Mouse (Mus musculus) lung, postnatal 0 days (tissue): ENCODE data around the gene Ackr1. TPM values are rescaled to one million over a fixed set of nuclear protein-coding genes. Genes with fewer than 3 reads are reported as not detected.
"Not testable (repeated sequence)": the region's sequence is repeated elsewhere in the genome, so short reads cannot be mapped to it uniquely, and the experiment has no call there.

ENCODE experiments used
- ATAC-seq: fragments of 200-750 bp; cut with Nextera tagmentation; 2 replicates; pipeline ENCODE4 v1.8.0; 2017; ENCODE audit warnings: moderate library complexity
- DNase-seq: peaks from one replicate; pipeline ENCODE4 v3.0.0-alpha.2; 2016; ENCODE audit warnings: low spot score
- H3K27ac ChIP-seq: fragments of 300-500 bp; sonication (generic); 2 replicates; pipeline ENCODE4 v1.5.1; 2014; ENCODE audit warnings: antibody characterized with exemption, mild to moderate bottlenecking, low read length, mixed read lengths
- H3K27me3 ChIP-seq: fragments of 300-500 bp; sonication (generic); replicated peaks from 2 replicates; pipeline ENCODE4 v1.6.1; 2014; ENCODE audit warnings: low read length, mixed read lengths; ENCODE audit not compliant: insufficient read depth
- H3K36me3 ChIP-seq: fragments of 300-500 bp; sonication (generic); 2 replicates; pipeline ENCODE4 v1.6.1; 2014; ENCODE audit warnings: low read length, mixed read lengths; ENCODE audit not compliant: insufficient read depth
- H3K4me1 ChIP-seq: fragments of 300-500 bp; sonication (generic); 2 replicates; pipeline ENCODE4 v1.6.1; 2014; ENCODE audit warnings: antibody characterized with exemption, low read depth, low read length, mixed read lengths; ENCODE audit not compliant: insufficient read depth
- H3K4me2 ChIP-seq: fragments of 300-500 bp; sonication (generic); replicated peaks from 2 replicates; pipeline ENCODE4 v1.6.1; 2014; ENCODE audit warnings: low read depth, mild to moderate bottlenecking, low read length, moderate library complexity, mixed read lengths
- H3K4me3 ChIP-seq: fragments of 300-500 bp; sonication (generic); 2 replicates; pipeline ENCODE4 v1.5.1; 2014; ENCODE audit warnings: low read depth, low read length
- H3K9ac ChIP-seq: fragments of 300-500 bp; sonication (generic); replicated peaks from 2 replicates; pipeline ENCODE4 v1.6.1; 2014; ENCODE audit warnings: low read depth, mild to moderate bottlenecking
- H3K9me3 ChIP-seq: fragments of 300-500 bp; sonication (generic); 2 replicates; pipeline ENCODE4 v1.6.1; 2016; ENCODE audit warnings: low read length, mixed read lengths
- CTCF ChIP-seq: IDR thresholded peaks from 2 replicates; pipeline ENCODE4 v1.5.1; 2016; ENCODE audit warnings: antibody characterized with exemption, mild to moderate bottlenecking
- EP300 ChIP-seq: IDR thresholded peaks from 2 replicates; pipeline ENCODE4 v1.6.1; 2016; ENCODE audit warnings: antibody characterized with exemption, mild to moderate bottlenecking, control low read depth
- WGBS: fragments of 180-500 bp; shearing (Covaris S2); extraction: QIAGEN DNeasy Blood & Tissue Kit; methylation state at CpG from one replicate; pipeline ENCODE4 v1.1.7; 2014; 5-methylcytosine and 5-hydroxymethylcytosine counted together
- polyA plus RNA-seq: library from polyadenylated mRNA; unstranded; fragments of >200 nt; fragmentation: Nextera tagmentation; extraction: Ambion mirVana; gene quantifications from 2 replicates; pipeline ENCODE4 v1.2.1, GENCODE M21; 2015

Gene Ackr1
- polyA plus RNA-seq, 1 experiment from 2014 or later = 0.70 TPM

DNA sequence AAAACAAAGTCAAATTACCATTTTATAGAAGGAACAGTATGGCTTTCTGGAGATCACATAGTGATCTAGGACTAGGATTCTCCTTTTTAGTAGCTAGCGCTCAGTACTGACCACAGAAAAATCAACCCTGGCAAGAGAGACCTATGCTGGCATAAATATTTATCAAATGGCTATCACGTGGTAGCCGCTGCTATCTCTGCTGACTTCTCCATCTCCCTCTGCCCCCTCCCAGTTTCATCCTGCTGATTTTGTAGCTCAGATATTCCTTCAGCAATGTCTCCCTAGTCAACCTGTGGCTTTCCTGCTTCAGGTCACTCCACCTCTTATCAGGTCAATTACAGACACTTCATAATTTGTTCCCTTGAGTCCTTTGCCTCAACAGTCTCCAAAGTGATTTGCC, 17.8 kb downstream of the Ackr1 start:
- Histone ChIP-seq H3K27me3 (no peaks in the 10 kb centered on the region), H3K4me1 (no peaks in the 10 kb centered on the region), H3K9ac (no peak overlapping the region), H3K36me3 (no peaks in the 10 kb centered on the region), H3K4me3 (no peak overlapping the region), H3K9me3 (no peaks in the 10 kb centered on the region), H3K27ac (no peak overlapping the region), H3K4me2 (no peak overlapping the region)
- WGBS = 63% methylated on average over 3 of the region's 3 CpGs
- no peak for TF ChIP-seq EP300
- no peak for TF ChIP-seq CTCF
- ATAC-seq = no peak
- DNase-seq = no peak

DNA sequence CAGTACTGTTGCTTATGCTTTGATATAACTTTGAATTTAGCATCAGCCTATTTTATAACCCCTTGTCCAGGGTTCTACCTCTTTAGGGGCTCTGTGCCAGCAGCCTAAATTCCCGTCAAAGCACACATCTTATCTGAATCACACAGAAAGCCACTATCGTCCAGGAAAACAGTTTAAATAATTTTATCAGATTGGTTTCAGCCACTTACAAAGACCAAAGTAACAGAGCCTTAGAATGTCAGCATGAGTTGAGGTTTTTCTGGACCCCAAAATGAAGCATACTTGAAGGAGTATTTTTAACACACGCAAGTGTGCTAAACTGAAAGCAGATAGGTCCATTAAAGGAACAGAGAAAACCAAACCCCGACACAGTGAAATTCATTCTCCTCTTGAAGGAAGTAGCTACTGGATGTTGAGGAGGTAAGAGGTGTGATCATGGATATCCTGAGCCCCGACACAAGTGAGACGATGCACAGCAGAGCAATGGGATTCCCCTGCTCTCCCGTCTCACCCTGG, 20.0 kb downstream of the Ackr1 start:
- H3K36me3 ChIP-seq, ATAC-seq, H3K27me3 ChIP-seq, H3K4me2 ChIP-seq, DNase-seq, H3K9ac ChIP-seq, H3K4me3 ChIP-seq, H3K4me1 ChIP-seq, H3K9me3 ChIP-seq, H3K27ac ChIP-seq: not testable (repeated sequence)
- WGBS = 47% methylated on average over 7 of the region's 7 CpGs

DNA sequence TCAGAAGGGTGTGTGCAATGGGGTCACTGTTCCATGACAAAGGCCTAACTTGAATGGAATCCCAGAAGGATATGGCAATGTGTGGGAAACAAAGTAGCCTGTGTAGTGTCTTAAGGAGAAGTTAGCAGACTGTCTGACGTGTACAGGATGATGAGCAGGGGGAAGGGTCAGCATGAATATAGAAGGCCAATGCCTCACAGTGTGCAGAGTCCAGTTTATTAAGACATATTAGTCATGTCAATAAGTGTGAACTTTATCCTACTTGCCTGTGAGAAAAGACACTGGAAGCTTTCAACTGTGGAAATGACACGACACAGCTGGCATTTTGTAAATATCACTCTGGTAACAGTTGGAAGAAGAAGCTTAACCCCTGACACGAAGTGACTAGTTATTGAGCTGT, 30.8 kb downstream of the Ackr1 start:
- H3K4me2 ChIP-seq, H3K27ac ChIP-seq, H3K36me3 ChIP-seq, H3K4me1 ChIP-seq, H3K27me3 ChIP-seq, ATAC-seq, DNase-seq, H3K9ac ChIP-seq, H3K4me3 ChIP-seq, H3K9me3 ChIP-seq: not testable (repeated sequence)
- 25% methylated on average over 3 of the region's 3 CpGs for WGBS

Other genes with a start within 250 kb of the Ackr1 start
- not detected in 2 replicates for gene Olfr1408, start 196.4 kb downstream of the Ackr1 start, polyA plus RNA-seq
- gene Olfr1406, start 143.1 kb downstream of the Ackr1 start, polyA plus RNA-seq = not detected in 2 replicates
- gene Olfr218, start 135.9 kb downstream of the Ackr1 start, polyA plus RNA-seq = not detected in 2 replicates
- gene Olfr1404, start 121.4 kb downstream of the Ackr1 start, polyA plus RNA-seq = not detected in 2 replicates
- 0.31 and 0.32 TPM in 2 replicates for gene Fcer1a, start 106.5 kb downstream of the Ackr1 start, polyA plus RNA-seq
- gene Olfr418, start 67.7 kb downstream of the Ackr1 start, polyA plus RNA-seq = not detected in 2 replicates
- not detected in 2 replicates for gene Mptx2, start 56.0 kb downstream of the Ackr1 start, polyA plus RNA-seq
- gene Aim2, start 17.1 kb upstream of the Ackr1 start, polyA plus RNA-seq = 2.1 and 3.4 TPM in 2 replicates
- 0.26 and 0.39 TPM in 2 replicates for gene Cadm3, start 33.9 kb upstream of the Ackr1 start, polyA plus RNA-seq
- gene Ifi206, start 157.3 kb upstream of the Ackr1 start, polyA plus RNA-seq = 0.16 and 0.20 TPM in 2 replicates
- not detected in 2 replicates for gene Ifi214, start 202.2 kb upstream of the Ackr1 start, polyA plus RNA-seq